Mouse (Mus musculus): ENCODE measurements around the gene Ppil6.

DNA sequence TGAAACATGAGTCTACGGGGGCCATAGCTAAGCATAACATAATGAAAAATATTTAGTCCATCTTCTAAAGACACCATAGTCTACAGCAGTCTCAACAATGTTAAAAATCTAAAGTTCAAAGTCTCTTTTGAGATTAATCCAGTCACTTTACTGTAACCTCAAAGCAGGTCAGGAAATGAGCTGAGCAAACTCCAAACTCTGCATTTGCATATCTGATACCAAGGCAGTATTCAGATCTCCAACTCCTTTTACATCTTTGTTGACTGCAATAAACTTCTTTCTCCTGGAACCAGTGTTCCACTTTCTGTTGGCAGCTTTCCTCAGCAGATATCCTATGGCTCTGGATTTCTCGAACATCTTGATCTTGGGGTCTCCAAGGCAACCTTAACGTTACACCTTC, 19.5 kb upstream of the Ppil6 start:
- TF ChIP-seq CTCF (IDR thresholded peaks at IDR 0.05; ENCODE audit: insufficient read depth, low read depth, low read length) (no peak), POLR2A (IDR thresholded peaks at IDR 0.05; ENCODE audit: insufficient read depth, low read depth, low read length) (no peak)

Measured in olfactory bulb, adult 2 months (tissue).